Mouse (Mus musculus) CH12.LX (cell line): ENCODE measurements at regions not wholly inside any gene's neighbourhood (a gene's known extent, or its start where the extent isn't known, plus 50 kb on each side); places are given as distances from the start of the nearest gene placed in this dataset.

Experiments
- DNase-seq: peaks from one replicate; pipeline ENCODE4 v3.0.0-alpha.2; 2013; ENCODE audit errors: extremely low read depth
- H3K27ac ChIP-seq: 2 replicates; pipeline ENCODE4 v1.5.1; 2012; ENCODE audit warnings: low read depth, mild to moderate bottlenecking, control low read depth, moderate library complexity; ENCODE audit not compliant: insufficient read depth
- H3K27me3 ChIP-seq: replicated peaks from 2 replicates; pipeline ENCODE3; 2012; ENCODE audit warnings: inconsistent platforms
- H3K36me3 ChIP-seq, 2 experiments: replicated peaks in 1 of 2; 2 replicates each; pipeline versions ENCODE3 to v1.6.1; 2012; ENCODE audit warnings: inconsistent platforms in 1 of 2, low read length in 1 of 2, mild to moderate bottlenecking in 1 of 2, mixed read lengths in 1 of 2, moderate library complexity in 1 of 2; ENCODE audit not compliant: control insufficient read depth in 1 of 2, insufficient read depth in 1 of 2
- H3K4me1 ChIP-seq, 2 experiments: 2 replicates each; pipeline ENCODE4 v1.6.1; 2012; ENCODE audit warnings: inconsistent platforms in 1 of 2, moderate library complexity in 1 of 2; ENCODE audit not compliant: insufficient read depth in 2 of 2, control insufficient read depth in 1 of 2
- H3K4me2 ChIP-seq: 2 replicates; pipeline ENCODE4 v1.6.1; 2012; ENCODE audit warnings: low read depth, mild to moderate bottlenecking, control low read depth; ENCODE audit not compliant: poor library complexity, insufficient read depth, severe bottlenecking
- H3K4me3 ChIP-seq, 3 experiments: fragments of 150-350 bp in 1 of 3; sonication (generic) in 1 of 3; replicated peaks in 1 of 3; 2 replicates each; pipeline versions ENCODE3 to v1.5.1; 2011 to 2012; ENCODE audit warnings: low read depth in 2 of 3, low read length in 2 of 3, mild to moderate bottlenecking in 2 of 3, moderate library complexity in 2 of 3, control low read depth in 1 of 3, improper control_type of control experiment in 1 of 3, inconsistent platforms in 1 of 3, mixed read lengths in 1 of 3; ENCODE audit not compliant: poor library complexity in 1 of 3
- H3K79me2 ChIP-seq: replicated peaks from 2 replicates; pipeline ENCODE4 v1.6.1; 2012; ENCODE audit warnings: mild to moderate bottlenecking, moderate library complexity; ENCODE audit not compliant: control insufficient read depth, poor library complexity, insufficient read depth, severe bottlenecking; ENCODE audit errors: extremely low read depth
- H3K9ac ChIP-seq: 2 replicates; pipeline ENCODE4 v1.6.1; 2012; ENCODE audit warnings: low read depth, mild to moderate bottlenecking, control low read depth, moderate library complexity; ENCODE audit not compliant: insufficient read depth
- H3K9me3 ChIP-seq: replicated peaks from 2 replicates; pipeline ENCODE3; 2012; ENCODE audit warnings: low read length, inconsistent platforms, mixed read lengths
- CHD1 ChIP-seq: IDR thresholded peaks from 2 replicates; pipeline ENCODE4 v1.6.1; 2012; ENCODE audit warnings: low read depth, low read length, improper control_type of control experiment, inconsistent platforms
- CHD2 ChIP-seq: IDR thresholded peaks from 2 replicates; pipeline ENCODE4 v1.6.1; 2011; ENCODE audit warnings: low read length, improper control_type of control experiment
- ELF1 ChIP-seq: IDR thresholded peaks from 2 replicates; pipeline ENCODE4 v1.6.1; 2014; ENCODE audit warnings: low read depth, mild to moderate bottlenecking, inconsistent platforms, low read length, improper control_type of control experiment
- EP300 ChIP-seq: IDR thresholded peaks from 2 replicates; pipeline ENCODE4 v1.6.1; 2011; ENCODE audit warnings: low read length, improper control_type of control experiment
- ETS1 ChIP-seq: conservative IDR thresholded peaks from 2 replicates; pipeline ENCODE4 v1.6.1; 2012; ENCODE audit warnings: low read depth, mild to moderate bottlenecking, inconsistent platforms, low read length, improper control_type of control experiment, moderate library complexity
- IRF4 ChIP-seq: IDR thresholded peaks from 2 replicates; pipeline ENCODE4 v1.6.1; 2014; ENCODE audit warnings: low read depth, mild to moderate bottlenecking, inconsistent platforms, low read length, improper control_type of control experiment
- JUN ChIP-seq: IDR thresholded peaks from 2 replicates; pipeline ENCODE4 v1.6.1; 2011; ENCODE audit warnings: low read depth, mild to moderate bottlenecking, low read length, improper control_type of control experiment, moderate library complexity; ENCODE audit not compliant: insufficient read depth
- JUND ChIP-seq: conservative IDR thresholded peaks from 2 replicates; pipeline ENCODE4 v1.6.1; 2011; ENCODE audit warnings: low read depth, low read length, improper control_type of control experiment
- KAT2A ChIP-seq: IDR thresholded peaks from 2 replicates; pipeline ENCODE4 v1.6.1; 2012; ENCODE audit warnings: low read length, improper control_type of control experiment, inconsistent platforms; ENCODE audit not compliant: insufficient replicate concordance
- MAX ChIP-seq: IDR thresholded peaks from 2 replicates; pipeline ENCODE4 v1.6.1; 2011; ENCODE audit warnings: low read length, improper control_type of control experiment
- POLR2AphosphoS2 ChIP-seq: IDR thresholded peaks from 2 replicates; pipeline ENCODE4 v1.6.1; 2011; ENCODE audit warnings: low read depth, low read length, improper control_type of control experiment
- RAD21 ChIP-seq: IDR thresholded peaks from 2 replicates; pipeline ENCODE4 v1.6.1; 2011; ENCODE audit warnings: low read depth, mild to moderate bottlenecking, low read length, improper control_type of control experiment, moderate library complexity
- RCOR1 ChIP-seq: conservative IDR thresholded peaks from 2 replicates; pipeline ENCODE4 v1.6.1; 2012; ENCODE audit warnings: low read depth, mild to moderate bottlenecking, inconsistent platforms, low read length, improper control_type of control experiment
- SIN3A ChIP-seq: IDR thresholded peaks from 2 replicates; pipeline ENCODE4 v1.6.1; 2012; ENCODE audit warnings: low read length, improper control_type of control experiment, inconsistent platforms
- TCF12 ChIP-seq: IDR thresholded peaks from 2 replicates; pipeline ENCODE4 v1.6.1; 2014; ENCODE audit warnings: low read depth, mild to moderate bottlenecking, inconsistent platforms, low read length, improper control_type of control experiment
- UBTF ChIP-seq: IDR thresholded peaks from 2 replicates; pipeline ENCODE4 v1.6.1; 2012; ENCODE audit warnings: low read depth, mild to moderate bottlenecking, inconsistent platforms, low read length, improper control_type of control experiment, moderate library complexity
- USF1 ChIP-seq: IDR thresholded peaks from 2 replicates; pipeline ENCODE4 v1.6.1; 2014; ENCODE audit warnings: low read depth, mild to moderate bottlenecking, inconsistent platforms, low read length, improper control_type of control experiment
- USF2 ChIP-seq: conservative IDR thresholded peaks from 2 replicates; pipeline ENCODE4 v1.6.1; 2011; ENCODE audit warnings: low read depth, low read length, improper control_type of control experiment
- ZKSCAN1 ChIP-seq: IDR thresholded peaks from 2 replicates; pipeline ENCODE4 v1.6.1; 2012; ENCODE audit warnings: low read depth, inconsistent platforms, low read length, improper control_type of control experiment, borderline replicate concordance
- ZNF384 ChIP-seq: IDR thresholded peaks from 2 replicates; pipeline ENCODE4 v1.6.1; 2012; ENCODE audit warnings: low read depth, low read length, improper control_type of control experiment, inconsistent platforms
- dilution Hi-C: fragments of 300-500 bp; cut with MboI; formaldehyde crosslinking; loops from 2 replicates; pipeline ENCODE4 v1.14.3; 2020; ENCODE audit warnings: low sequenced_read_pairs; ENCODE audit not compliant: extremely low pct_unique_long_range_greater_than_20kb, extremely low pct_ligation_motif_present
- in situ Hi-C: fragments of 300-500 bp; cut with MboI; formaldehyde crosslinking; loops from 3 replicates; pipeline ENCODE4 v1.14.3; 2019; ENCODE audit warnings: low sequenced_read_pairs, low pct_ligation_motif_present, low pct_unique_long_range_greater_than_20kb, mixed read lengths

DNA sequence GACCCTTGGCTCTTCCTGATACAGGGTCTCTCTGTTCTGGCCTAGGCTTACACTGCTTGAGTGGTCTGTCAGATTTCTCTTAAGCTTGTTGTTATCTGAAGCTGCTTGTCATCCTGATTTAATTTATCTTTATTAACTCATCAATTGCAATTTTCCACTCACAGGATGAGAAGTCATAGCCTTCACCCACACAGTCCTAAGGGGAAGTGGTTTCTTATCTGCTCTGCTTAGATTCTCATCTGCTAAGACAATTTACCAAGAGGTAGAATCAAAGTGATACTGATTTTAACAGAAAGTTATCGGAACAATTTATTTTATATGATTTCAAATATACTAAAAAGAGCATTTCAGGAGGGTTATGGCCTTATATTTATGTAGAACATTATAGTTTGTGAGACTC, 249.4 kb downstream of the Mex3b start:
- Histone ChIP-seq H3K27me3 (no peaks in the 10 kb centered on the region), H3K9ac (no peak overlapping the region), H3K79me2 (no peaks in the 10 kb centered on the region), H3K4me3 (no peak overlapping the region), H3K36me3 (no peaks in the 10 kb centered on the region), H3K4me1 (no peaks in the 10 kb centered on the region), H3K4me2 (no peak overlapping the region), H3K27ac (no peak overlapping the region), H3K9me3 (no peaks in the 10 kb centered on the region)
- dilution Hi-C loops, result no loop called here
- no peak for TF ChIP-seq POLR2AphosphoS2
- no peak for TF ChIP-seq UBTF
- TF ChIP-seq ETS1, result no peak
- TF ChIP-seq ZNF384, result no peak
- no peak for TF ChIP-seq RAD21
- no peak for TF ChIP-seq SIN3A
- no peak for TF ChIP-seq CHD1
- no peak for TF ChIP-seq MAX
- TF ChIP-seq ELF1, result no peak
- TF ChIP-seq USF2, result no peak
- TF ChIP-seq KAT2A, result no peak
- no peak for TF ChIP-seq RCOR1
- no peak for TF ChIP-seq CHD2
- in situ Hi-C loops, result no loop called here
- DNase-seq, result no peak

DNA sequence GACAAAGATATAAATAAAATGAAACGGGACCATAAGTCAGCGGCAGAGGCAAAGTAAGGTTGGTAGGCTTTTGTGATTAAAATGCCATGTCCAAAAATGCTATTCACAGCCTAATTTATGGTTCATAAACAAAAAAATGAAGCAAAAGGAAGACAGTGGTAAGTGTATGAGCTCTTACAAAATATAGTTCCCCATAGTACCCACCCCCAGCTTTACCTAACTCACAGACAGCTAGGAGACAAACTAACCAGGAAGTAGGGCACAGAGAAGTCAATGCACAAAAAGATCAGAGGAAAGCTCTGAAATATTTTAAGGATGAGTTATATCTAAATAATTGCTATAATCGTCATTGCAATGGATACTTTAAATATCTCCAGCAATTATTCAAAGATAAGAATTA, 249.9 kb downstream of the Mex3b start:
- in situ Hi-C loops, result no loop called here
- no peak for DNase-seq
- TF ChIP-seq ZNF384 (no peak), IRF4 (no peak), JUND (no peak), EP300 (no peak), CHD1 (no peak), JUN (no peak), POLR2AphosphoS2 (no peak), USF1 (no peak), ZKSCAN1 (no peak), RCOR1 (no peak), RAD21 (no peak), CHD2 (no peak), TCF12 (no peak)
- H3K79me2 ChIP-seq, result no peaks in the 10 kb centered on the region
- no peak overlapping the region for H3K4me3 ChIP-seq
- H3K4me2 ChIP-seq, result no peak overlapping the region
- H3K36me3 ChIP-seq, result no peaks in the 10 kb centered on the region
- no peaks in the 10 kb centered on the region for H3K27me3 ChIP-seq
- H3K4me1 ChIP-seq, result no peaks in the 10 kb centered on the region
- no peak overlapping the region for H3K9ac ChIP-seq
- dilution Hi-C loops, result no loop called here
- H3K9me3 ChIP-seq, result no peaks in the 10 kb centered on the region
- H3K27ac ChIP-seq, result no peak overlapping the region
